Mouse (Mus musculus): ENCODE results near the gene Nelfa. TPM values are rescaled to one million over a fixed set of nuclear protein-coding genes. Genes with fewer than 3 reads are reported as not detected.

Gene Nelfa
- polyA plus RNA-seq, 1 experiment from 2014 or later: 64.0 TPM

- Histone ChIP-seq H3K4me3 (ENCODE audit: low read depth, low read length) (no peak overlapping the region), H3K27ac (ENCODE audit: low read depth) (no peak overlapping the region), H3K9ac (no peak overlapping the region), H3K4me2 (no peak overlapping the region), H3K4me1 (ENCODE audit: insufficient read depth) (no peaks in the 10 kb centered on the region), H3K9me3 (ENCODE audit: low read depth, low read length) (no peaks in the 10 kb centered on the region), H3K27me3 (ENCODE audit: insufficient read depth, low read length) (no peaks in the 10 kb centered on the region), H3K36me3 (ENCODE audit: insufficient read depth) (peaks cover 80% of the 10 kb centered on the region)
- DNase-seq (no peak), ATAC-seq (ENCODE audit: insufficient read depth) (no peak)
- no peak for TF ChIP-seq CTCF (IDR thresholded peaks at IDR 0.05; ENCODE audit: low read depth)
- WGBS: 88% methylated on average over 3 of the region's 3 CpGs
Observed at GRCm38 (mm10) chr5:33900101-33900500, 36.1 kb downstream of the Nelfa start.

GRCm38 (mm10) chr5:33899245-33899644 is 37.0 kb downstream of the Nelfa start:
- no peak for TF ChIP-seq CTCF (IDR thresholded peaks at IDR 0.05; ENCODE audit: low read depth)
- H3K9ac ChIP-seq: no peak overlapping the region
- H3K27ac ChIP-seq (ENCODE audit: low read depth): no peak overlapping the region
- no peaks in the 10 kb centered on the region for H3K4me1 ChIP-seq (ENCODE audit: insufficient read depth)
- WGBS: 77% methylated on average over 3 of the region's 3 CpGs
- ATAC-seq (ENCODE audit: insufficient read depth) (no peak), DNase-seq (no peak)
- H3K4me3 ChIP-seq (ENCODE audit: low read depth, low read length): no peak overlapping the region
- no peaks in the 10 kb centered on the region for H3K9me3 ChIP-seq (ENCODE audit: low read depth, low read length)
- no peaks in the 10 kb centered on the region for H3K27me3 ChIP-seq (ENCODE audit: insufficient read depth, low read length)
- peaks cover 89% of the 10 kb centered on the region for H3K36me3 ChIP-seq (ENCODE audit: insufficient read depth)
- H3K4me2 ChIP-seq: no peak overlapping the region

DNA sequence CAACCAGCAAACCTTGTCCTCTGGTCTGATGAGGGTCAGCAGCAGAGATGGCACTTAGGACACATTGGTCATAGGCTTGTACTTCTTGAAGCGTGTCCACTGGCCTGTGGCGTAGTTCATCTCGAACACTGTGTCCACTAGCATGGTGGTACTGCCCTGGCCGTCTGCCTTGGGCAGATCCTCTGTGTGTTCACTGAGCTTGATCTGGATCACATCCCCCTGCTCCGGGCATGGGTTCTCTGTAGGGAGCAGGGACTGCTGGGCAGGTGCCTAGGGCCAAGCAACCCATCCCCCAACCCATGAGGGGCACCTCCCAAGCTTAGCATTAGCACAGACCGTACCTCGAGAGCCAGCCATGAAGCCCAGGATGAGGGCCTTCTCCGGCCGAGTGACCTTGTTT is 37.5 kb downstream of the Nelfa start:
- Histone ChIP-seq H3K9me3 (ENCODE audit: low read depth, low read length) (no peaks in the 10 kb centered on the region), H3K36me3 (ENCODE audit: insufficient read depth) (peaks cover 94% of the 10 kb centered on the region), H3K9ac (no peak overlapping the region), H3K4me3 (ENCODE audit: low read depth, low read length) (no peak overlapping the region), H3K27ac (ENCODE audit: low read depth) (no peak overlapping the region), H3K4me2 (no peak overlapping the region), H3K27me3 (ENCODE audit: insufficient read depth, low read length) (no peaks in the 10 kb centered on the region), H3K4me1 (ENCODE audit: insufficient read depth) (no peaks in the 10 kb centered on the region)
- DNase-seq (no peak), ATAC-seq (ENCODE audit: insufficient read depth) (no peak)
- 82% methylated on average over 9 of the region's 9 CpGs for WGBS
- no peak for TF ChIP-seq CTCF (IDR thresholded peaks at IDR 0.05; ENCODE audit: low read depth)

DNA sequence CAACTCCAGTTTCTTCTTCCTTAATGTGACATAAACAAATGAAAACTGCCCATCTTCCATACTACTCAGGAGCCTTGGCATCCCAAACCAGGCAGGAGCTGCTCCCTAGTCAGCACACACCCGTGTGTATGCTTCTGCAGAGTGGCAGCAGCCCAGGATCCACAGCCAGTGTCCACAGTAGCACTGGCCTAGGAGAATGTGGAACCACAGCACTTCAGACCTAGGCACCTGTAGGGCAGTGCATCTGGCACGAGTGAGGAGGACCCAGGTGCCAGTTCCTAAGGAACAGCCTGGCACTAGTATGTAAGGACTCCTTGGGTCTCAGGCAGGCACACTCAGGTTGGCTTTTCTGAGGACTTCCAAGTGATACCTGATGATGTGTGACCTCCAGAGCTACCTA is 39.1 kb downstream of the Nelfa start:
- H3K36me3 ChIP-seq (ENCODE audit: insufficient read depth): peaks cover 97% of the 10 kb centered on the region
- H3K4me2 ChIP-seq: no peak overlapping the region
- H3K27me3 ChIP-seq (ENCODE audit: insufficient read depth, low read length): no peaks in the 10 kb centered on the region
- ATAC-seq (ENCODE audit: insufficient read depth) (no peak), DNase-seq (no peak)
- no peaks in the 10 kb centered on the region for H3K9me3 ChIP-seq (ENCODE audit: low read depth, low read length)
- 88% methylated on average over 2 of the region's 2 CpGs for WGBS
- no peak for TF ChIP-seq CTCF (IDR thresholded peaks at IDR 0.05; ENCODE audit: low read depth)
- H3K4me1 ChIP-seq (ENCODE audit: insufficient read depth): no peaks in the 10 kb centered on the region
- no peak overlapping the region for H3K27ac ChIP-seq (ENCODE audit: low read depth)
- no peak overlapping the region for H3K9ac ChIP-seq
- no peak overlapping the region for H3K4me3 ChIP-seq (ENCODE audit: low read depth, low read length)

GRCm38 (mm10) chr5:33895116-33895515 is 41.1 kb downstream of the Nelfa start:
- ATAC-seq (ENCODE audit: insufficient read depth) (peak; percentile 36; the same call in 1 of the 2 replicates), DNase-seq (no peak)
- H3K36me3 ChIP-seq (ENCODE audit: insufficient read depth): peaks cover 97% of the 10 kb centered on the region
- H3K4me2 ChIP-seq: no peak overlapping the region
- no peak overlapping the region for H3K4me3 ChIP-seq (ENCODE audit: low read depth, low read length)
- whole genome bisulfite sequencing: 65% methylated on average over 9 of the region's 9 CpGs
- no peaks in the 10 kb centered on the region for H3K9me3 ChIP-seq (ENCODE audit: low read depth, low read length)
- H3K4me1 ChIP-seq (ENCODE audit: insufficient read depth): no peaks in the 10 kb centered on the region
- H3K27ac ChIP-seq (ENCODE audit: low read depth): no peak overlapping the region
- no peak for TF ChIP-seq CTCF (IDR thresholded peaks at IDR 0.05; ENCODE audit: low read depth)
- no peak overlapping the region for H3K9ac ChIP-seq
- H3K27me3 ChIP-seq (ENCODE audit: insufficient read depth, low read length): no peaks in the 10 kb centered on the region

GRCm38 (mm10) chr5:33893406-33893805 is 42.8 kb downstream of the Nelfa start:
- ATAC-seq (ENCODE audit: insufficient read depth) (no peak), DNase-seq (no peak)
- Histone ChIP-seq H3K27ac (ENCODE audit: low read depth) (no peak overlapping the region), H3K9ac (no peak overlapping the region), H3K4me1 (ENCODE audit: insufficient read depth) (no peaks in the 10 kb centered on the region), H3K36me3 (ENCODE audit: insufficient read depth) (peaks cover 96% of the 10 kb centered on the region), H3K9me3 (ENCODE audit: low read depth, low read length) (no peaks in the 10 kb centered on the region), H3K4me2 (no peak overlapping the region), H3K4me3 (ENCODE audit: low read depth, low read length) (no peak overlapping the region), H3K27me3 (ENCODE audit: insufficient read depth, low read length) (no peaks in the 10 kb centered on the region)
- no peak for TF ChIP-seq CTCF (IDR thresholded peaks at IDR 0.05; ENCODE audit: low read depth)
- WGBS: 89% methylated on average over 6 of the region's 6 CpGs

- WGBS: 90% methylated on average over 4 of the region's 4 CpGs
- H3K9me3 ChIP-seq (ENCODE audit: low read depth, low read length): no peaks in the 10 kb centered on the region
- no peak overlapping the region for H3K4me3 ChIP-seq (ENCODE audit: low read depth, low read length)
- H3K27me3 ChIP-seq (ENCODE audit: insufficient read depth, low read length): no peaks in the 10 kb centered on the region
- DNase-seq (no peak), ATAC-seq (ENCODE audit: insufficient read depth) (no peak)
- no peak overlapping the region for H3K27ac ChIP-seq (ENCODE audit: low read depth)
- no peak overlapping the region for H3K4me2 ChIP-seq
- H3K36me3 ChIP-seq (ENCODE audit: insufficient read depth): peaks cover 90% of the 10 kb centered on the region
- H3K9ac ChIP-seq: no peak overlapping the region
- TF ChIP-seq CTCF (IDR thresholded peaks at IDR 0.05; ENCODE audit: low read depth): no peak
- H3K4me1 ChIP-seq (ENCODE audit: insufficient read depth): no peaks in the 10 kb centered on the region
Observed at GRCm38 (mm10) chr5:33881118-33881517, 55.1 kb downstream of the Nelfa start.

DNA sequence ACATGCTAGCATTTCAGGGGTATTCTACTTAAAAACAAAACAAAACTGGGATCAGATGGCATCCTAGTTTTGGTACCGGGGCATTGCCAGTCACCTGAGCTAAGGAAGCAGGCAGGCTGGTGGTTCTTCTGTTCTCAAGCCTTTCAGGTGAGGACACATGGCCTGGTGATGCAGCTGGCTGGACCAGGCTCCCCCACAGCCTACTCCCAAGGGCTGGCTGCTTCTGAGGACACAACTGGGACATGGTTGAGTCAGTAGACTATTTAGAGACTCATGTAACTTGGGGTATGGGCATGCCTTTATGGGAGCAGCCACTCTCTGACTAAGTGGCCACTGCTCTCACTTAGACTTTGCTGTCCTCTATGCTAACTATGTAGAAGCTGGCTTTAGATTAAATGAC is 60.7 kb downstream of the Nelfa start:
- H3K4me3 ChIP-seq (ENCODE audit: low read depth, low read length): no peak overlapping the region
- no peaks in the 10 kb centered on the region for H3K4me1 ChIP-seq (ENCODE audit: insufficient read depth)
- TF ChIP-seq CTCF (IDR thresholded peaks at IDR 0.05; ENCODE audit: low read depth): no peak
- DNase-seq (no peak), ATAC-seq (ENCODE audit: insufficient read depth) (no peak)
- no peaks in the 10 kb centered on the region for H3K9me3 ChIP-seq (ENCODE audit: low read depth, low read length)
- H3K36me3 ChIP-seq (ENCODE audit: insufficient read depth): peaks cover 74% of the 10 kb centered on the region
- no peak overlapping the region for H3K4me2 ChIP-seq
- H3K9ac ChIP-seq: no peak overlapping the region
- H3K27ac ChIP-seq (ENCODE audit: low read depth): no peak overlapping the region
- WGBS: 95% methylated on average over 1 of the region's 1 CpGs
- H3K27me3 ChIP-seq (ENCODE audit: insufficient read depth, low read length): no peaks in the 10 kb centered on the region
